Mouse (Mus musculus): ENCODE results near the gene Ccng2.

The Ccng2 gene

DNA sequence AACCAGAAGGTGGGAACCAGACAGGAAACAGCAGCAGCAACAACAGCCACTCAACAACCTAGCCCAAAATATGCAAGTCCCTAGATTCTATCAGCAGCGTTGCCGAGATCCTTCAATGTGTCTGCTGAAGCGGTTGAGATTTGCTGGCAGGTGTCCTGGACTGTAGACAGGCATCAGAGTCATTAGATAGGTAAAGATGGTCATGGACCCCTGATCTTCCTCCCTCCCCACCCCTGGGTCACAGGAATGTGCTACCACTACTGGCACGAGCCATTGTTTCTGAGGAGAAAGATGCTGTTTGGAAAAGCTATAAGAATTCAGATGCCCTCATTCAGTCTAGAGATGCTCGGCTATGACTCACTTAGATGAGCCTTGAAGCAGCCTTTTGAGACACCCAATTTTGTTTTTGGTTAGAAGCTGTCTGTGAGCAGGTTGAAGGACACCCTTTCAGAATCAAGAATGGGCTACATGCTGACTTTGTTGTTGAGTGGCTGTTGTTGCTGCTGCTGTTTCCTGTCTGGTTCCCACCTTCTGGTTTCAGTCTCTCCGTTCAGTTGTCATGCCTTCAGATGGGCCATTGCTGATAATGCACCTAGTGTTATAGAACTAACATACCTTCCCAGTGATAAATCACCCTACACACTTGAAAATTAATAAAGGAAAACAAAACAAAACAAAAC lies 3.5 kb upstream of the Ccng2 start:
- peak; percentile 53 for DNase-seq (ENCODE audit: low read depth, low spot score)

DNA sequence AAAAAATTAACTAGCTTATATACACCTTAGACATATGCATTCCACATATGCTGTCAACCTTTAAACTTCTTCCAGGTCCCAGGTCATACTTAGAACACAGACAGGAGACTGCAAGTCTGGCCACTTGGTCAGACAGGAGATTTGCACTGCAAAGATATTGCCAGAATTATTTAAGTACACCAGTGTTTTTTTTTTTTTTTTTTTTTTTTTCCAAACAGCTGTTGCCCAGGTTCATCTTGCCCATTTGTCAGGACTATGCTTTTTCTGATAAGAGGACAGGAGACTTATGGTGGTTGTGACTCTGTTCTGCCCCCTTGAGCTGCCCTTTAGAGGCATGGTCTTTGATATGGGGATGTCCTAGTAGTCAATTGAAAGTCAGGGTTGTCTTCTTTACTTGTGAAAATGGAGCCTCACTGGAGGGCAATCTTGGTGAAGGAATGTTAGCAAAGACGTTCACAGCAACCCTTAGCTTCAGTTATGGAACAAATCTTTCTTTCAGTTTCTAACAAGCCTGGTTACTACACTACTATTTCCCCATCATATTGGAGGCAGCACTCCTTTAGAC lies 2.8 kb upstream of the Ccng2 start:
- DNase-seq (ENCODE audit: low read depth, low spot score) = peak; percentile 20

DNA sequence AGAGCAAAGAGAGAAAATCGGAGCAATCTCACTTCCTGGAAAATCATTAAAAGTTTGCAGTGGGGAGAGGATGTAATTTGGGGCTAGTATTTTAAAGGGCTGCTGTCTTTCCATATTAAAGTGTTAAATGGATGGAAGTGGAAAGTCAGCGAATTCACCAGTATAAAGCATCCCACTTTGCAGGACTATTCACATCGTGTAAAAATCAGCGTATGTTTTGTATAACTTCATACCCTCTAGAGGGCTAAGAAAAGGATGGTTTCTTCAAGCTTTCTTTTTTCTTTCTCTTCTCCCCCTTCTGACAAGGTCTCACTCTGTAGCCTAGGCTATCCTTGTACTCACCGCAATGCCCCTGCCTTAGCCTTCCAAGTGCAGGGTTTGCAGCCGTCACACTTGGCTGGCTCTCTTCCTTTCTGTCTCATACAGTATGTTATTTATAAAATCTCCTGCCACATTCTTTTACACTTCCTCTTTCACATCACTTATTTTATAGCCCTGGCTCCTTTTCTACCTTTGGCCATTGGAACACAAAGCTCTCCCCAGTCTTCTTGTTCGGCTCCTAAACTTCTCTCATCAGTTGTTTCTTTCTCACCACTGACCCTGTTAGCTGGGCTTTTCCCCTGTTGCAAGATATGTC lies 1.8 kb upstream of the Ccng2 start:
- peak; percentile 22 for DNase-seq (ENCODE audit: low read depth, low spot score)

DNA sequence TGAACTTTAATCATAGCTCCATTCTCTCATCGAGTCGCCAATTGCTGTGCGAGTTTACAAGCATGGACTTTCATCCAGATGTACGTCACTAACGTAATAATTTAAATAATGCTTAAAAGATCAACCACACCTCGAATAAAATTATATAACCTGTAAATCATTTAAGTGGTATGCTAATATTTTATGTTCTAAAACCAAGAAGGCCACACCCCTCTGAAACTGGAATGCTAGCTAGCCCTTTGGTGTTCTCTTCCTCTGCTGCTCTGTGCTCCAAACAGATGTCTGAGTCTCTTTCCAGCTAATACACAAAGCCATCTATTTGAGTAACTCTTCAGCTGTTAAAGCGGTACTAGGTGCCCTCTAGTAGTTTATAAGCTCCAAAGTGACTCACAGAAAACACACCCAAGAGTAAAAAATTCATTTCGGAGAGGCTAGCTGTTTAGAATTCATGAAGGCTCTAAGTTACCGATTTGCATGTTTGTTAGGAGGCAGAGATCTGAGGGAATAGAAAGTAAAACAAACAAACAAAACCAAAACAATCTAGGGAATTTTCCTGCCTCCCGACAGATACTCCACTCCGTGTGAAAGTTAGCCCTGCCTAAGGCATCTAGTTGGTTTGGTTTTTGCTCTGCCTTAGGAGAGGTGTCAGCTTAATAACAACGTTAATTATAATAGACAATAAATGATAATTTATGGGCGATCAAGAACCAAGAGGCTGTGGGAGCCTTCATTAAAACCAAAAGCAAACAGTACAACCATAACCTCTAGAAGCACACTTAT lies 1.1 kb upstream of the Ccng2 start:
- DNase-seq (ENCODE audit: low read depth, low spot score) = peak; percentile 19

DNA sequence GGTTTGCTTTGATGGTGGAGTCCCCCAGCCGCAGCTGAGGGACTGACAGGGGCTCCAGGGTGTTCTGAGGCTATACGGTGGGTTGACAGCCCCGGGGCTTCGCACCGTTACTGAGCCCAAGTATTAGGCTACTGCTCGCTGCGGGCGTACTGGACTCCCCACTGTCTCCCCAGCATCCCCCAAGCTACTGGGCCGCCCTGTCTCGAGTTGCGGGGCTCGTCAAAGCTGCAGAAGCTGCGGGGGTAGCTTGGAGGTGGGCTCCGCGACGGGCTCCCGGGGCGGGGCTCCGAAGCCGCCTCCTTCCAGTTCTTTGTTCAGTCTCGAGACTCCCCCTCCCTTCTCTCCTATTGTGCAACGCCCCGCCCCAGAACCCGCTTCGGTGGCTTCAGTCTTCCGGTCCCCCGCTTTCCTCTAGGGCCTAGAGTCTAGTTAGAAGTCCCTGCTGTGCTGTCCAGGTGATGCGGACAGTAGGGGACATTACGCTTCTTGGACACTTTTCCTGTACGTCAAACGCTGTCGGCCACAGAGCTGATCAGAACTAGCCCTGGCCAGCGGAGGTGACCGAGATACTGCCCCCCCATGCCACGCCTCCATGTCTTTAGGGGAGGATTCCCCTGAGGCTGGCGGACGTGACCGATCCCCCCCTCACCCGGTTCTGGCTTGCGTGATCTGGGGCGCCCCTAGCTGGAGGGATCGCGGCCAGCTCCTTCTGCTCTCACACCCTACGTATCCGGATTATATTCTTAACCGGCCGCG lies 972 bp downstream of the Ccng2 start:
- peak; percentile 92 for DNase-seq (ENCODE audit: low read depth, low spot score)

DNA sequence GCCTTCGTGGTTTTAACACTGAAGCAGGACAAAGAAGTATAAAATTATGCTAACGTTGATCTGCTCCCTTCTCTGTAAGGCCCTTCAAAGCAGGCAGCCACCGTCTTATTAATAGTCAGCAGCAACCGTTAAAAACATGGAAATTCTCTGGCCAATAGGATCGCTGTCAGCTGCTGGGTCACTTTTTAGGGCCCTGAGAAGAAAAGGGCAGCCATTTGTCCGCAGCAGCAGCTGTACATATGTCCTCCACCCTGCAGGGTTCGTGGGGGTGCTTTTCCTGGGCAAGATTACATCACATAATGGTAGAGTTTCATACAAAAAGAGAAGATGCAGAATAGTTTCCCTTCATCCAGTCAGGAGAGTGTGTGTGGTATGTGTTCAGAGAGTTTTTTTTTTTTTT lies 3.0 kb downstream of the Ccng2 start:
- DNase-seq (ENCODE audit: low read depth, low spot score) = peak; percentile 7

DNA sequence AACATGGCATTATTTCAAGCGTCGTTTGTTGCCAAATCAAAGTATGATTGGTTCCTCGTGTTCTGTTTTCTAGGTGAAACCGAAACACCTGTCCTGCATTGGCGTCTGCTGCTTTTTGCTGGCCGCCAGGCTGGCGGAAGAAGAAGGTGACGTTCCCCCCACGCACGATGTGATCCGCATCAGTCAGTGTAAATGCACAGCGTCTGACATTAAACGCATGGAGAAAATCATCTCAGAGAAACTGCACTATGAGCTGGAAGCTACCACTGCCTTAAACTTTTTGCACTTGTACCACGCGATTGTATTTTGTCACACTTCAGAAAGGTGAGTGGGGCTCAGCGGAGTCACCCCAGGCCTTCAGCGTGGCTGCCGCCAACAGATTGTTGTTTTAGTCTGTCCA lies 3.7 kb downstream of the Ccng2 start:
- peak; percentile 17 for DNase-seq (ENCODE audit: low read depth, low spot score)

DNA sequence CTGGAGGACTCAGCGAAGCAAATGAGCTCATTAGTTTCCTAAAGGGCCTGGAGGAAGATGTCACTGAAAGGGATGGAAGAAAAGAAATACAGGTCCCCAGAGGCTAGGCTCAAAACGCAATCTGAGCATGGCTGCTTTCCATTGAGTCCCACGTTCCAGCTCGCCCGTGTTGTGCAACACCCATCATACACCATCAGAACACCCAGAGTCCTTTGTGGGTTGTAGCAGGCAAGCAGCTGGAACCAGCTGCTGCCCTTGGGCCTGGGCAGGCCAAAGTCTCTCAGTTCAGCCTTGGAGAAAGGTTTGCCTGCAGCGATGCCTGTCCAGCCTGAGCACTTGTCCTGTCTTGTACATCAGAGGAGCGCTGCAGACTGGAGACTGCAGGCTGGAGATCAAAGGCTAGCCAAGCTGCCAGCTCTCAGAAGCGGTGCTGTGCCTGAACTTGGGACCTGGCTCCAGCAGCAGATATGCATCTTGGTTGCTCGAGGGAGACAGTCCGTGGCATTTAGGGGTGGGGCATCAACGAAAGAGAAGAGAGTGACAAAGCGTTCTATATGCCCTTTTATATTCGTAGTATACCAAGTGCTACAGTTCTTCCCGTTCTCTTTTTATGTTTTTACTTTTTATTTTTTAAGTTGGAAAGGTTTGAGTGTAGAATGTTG lies 15.5 kb downstream of the Ccng2 start:
- DNase-seq (ENCODE audit: low read depth, low spot score) = no peak

DNA sequence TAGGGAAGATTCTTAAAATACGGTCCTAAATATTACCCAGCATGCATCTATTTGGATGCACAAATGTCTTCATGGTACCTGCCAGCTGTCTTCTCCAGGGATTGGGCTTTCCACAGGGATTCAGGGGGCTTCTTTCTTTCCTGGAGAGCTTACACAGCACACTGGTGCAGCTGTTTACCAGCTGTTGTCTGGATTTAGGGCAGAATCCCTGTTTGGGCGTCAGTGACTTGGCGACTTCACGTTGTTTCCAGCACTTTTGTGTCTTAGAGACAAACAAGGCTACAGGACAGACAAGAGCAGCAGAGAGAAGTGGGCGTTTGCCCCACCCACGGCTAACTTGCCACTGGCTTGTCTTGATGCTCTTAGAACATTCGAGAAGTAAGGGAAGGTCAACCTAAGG lies 16.1 kb downstream of the Ccng2 start:
- no peak for DNase-seq (ENCODE audit: low read depth, low spot score)

DNA sequence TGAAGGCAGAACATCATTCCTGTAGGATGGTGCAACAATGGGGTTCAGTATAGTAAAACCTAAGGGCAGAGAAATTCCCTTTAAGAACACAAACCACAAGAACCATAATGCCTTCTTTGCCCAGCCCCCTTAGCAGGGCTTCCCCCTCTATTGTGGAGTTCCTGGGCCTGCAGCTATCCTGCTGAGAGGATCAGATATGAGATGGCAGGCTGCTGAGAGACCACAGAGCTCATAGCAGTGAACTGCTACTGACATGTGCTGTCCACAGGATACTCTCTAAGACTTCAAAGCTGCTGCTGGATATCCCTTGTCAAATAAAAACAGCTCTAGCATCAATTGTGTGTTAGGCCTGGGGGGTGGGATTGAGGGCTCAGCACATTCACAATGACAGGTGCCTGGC lies 21.5 kb downstream of the Ccng2 start:
- DNase-seq (ENCODE audit: low read depth, low spot score) = no peak

DNA sequence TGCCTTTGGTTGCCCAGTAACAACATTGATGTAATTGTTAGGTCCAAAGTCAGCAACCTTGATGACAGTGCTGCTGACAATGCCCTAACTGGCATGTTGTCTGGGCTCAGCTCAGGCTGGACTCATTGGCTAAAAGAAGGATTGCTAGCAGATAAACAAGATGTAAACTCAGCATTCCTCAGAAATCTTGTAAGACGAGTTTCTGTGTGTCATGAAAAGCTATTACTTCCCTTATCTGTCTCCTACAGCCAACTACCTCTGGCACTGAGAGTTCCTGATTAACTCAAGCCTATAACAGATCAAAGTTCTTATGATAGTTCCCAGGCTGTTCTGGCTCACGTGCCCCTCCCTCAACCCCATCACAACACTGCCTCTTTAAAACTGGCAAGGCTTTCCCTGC lies 23.2 kb downstream of the Ccng2 start:
- no peak for DNase-seq (ENCODE audit: low read depth, low spot score)

DNA sequence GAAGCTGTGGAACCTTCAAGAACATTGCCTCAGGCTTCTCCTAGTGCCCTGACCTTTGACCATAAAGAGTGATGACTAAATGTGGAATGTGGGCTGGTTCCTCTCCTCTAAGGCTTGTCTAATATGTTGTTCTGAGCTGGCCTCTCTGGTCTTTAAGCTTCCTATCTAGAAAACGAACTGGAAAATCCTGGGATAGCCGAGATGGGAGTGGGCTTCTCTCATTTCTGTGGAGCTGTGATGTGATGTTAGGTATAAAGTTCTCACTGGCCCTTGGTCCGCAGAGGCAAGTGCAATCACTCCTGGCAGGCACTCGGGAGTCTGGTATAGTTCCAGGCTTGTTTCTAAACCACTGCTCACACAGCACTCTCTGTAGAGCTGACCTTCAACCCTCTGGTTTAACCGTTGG lies 29.3 kb downstream of the Ccng2 start:
- DNase-seq (ENCODE audit: low read depth, low spot score) = no peak

DNA sequence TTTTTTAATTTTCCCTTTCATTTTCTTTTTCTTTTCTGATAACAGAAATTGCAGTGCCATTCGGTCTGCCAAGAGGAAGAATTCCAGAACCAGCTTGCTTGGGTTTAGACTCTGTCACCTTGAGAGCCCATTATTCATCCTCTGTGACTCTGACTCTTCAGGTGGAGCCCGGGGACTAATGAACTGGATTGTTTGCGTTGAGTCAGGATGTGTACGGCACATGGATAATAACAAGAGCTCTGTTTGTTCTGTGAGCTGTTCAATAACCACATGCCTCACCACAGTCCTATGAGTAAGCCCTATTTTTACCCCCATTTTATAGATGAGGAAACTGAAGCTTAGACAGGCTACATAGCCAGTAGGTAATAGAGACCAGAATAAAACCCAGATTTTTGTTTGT lies 29.7 kb downstream of the Ccng2 start:
- no peak for DNase-seq (ENCODE audit: low read depth, low spot score)

DNA sequence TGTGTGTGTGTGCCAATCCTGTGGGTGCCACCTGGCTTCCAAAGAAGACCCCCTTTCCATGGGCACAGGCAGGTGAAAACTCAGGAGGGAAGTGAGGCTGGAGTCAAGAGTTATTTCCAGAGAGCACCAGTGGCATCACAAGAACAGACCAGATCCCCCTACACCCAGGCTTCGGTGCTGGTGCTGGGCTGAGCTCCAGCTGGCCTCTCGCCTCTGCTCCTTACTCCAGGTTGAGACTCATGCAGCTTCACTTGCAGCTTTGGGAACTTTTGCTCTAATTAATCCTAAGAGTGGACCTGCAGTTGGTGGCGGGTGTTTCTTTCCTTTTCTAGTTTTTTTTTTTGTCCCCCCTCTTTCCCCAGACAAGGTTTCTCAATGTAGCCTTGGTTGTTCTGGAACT lies 30.3 kb downstream of the Ccng2 start:
- no peak for DNase-seq (ENCODE audit: low read depth, low spot score)

DNA sequence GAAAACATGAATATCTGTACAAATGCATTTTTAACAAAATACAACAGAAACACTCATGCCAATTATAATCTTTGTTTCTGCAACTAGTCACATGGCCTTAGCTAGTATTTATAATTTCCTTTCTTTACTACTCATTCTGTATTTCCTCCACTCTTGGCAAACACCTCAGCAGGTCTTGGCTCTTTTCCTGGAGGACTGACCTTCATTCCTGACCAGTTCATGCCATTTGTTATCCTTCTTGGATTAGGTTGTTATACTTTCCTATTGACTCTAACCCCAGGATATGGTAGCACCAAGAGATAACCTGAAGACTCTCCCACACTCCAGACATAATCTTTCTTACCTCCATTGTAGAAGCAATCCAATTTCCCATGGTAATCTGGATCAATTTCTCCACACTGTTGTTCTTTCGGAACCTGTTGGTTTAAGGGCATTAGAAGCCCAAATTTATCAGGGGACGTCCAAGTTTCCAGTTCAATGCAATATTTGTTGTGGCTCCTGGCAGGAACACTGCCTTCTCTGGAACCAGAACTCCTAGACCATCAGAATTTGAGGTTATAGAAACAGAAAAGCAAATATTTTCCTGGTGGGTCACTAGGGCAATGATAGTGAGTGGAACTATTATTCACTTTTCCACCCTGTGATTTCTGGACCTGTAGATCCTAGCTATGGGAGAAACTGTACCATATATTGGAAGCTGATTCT lies 38.2 kb downstream of the Ccng2 start:
- DNase-seq (ENCODE audit: low read depth, low spot score) = no peak

DNA sequence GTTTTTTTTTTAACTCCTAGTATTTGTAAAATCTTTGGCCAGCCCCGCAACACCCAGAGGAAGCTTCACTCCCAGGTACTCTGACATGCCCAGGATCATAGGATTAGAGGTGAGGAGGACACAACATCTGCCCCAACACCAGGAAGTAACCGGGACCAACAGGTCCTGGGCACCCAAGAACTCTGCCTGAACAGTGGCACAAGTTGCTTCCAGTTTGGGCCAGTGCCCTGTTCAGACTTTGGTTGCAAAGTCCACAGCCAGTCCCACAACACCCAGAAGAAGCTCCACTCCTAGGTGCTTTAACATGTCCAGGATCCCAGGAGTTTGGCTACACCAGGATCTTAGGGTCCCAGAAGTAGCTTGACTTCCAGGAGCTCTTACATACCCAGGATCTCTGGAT lies 41.9 kb downstream of the Ccng2 start:
- no peak for DNase-seq (ENCODE audit: low read depth, low spot score)

DNA sequence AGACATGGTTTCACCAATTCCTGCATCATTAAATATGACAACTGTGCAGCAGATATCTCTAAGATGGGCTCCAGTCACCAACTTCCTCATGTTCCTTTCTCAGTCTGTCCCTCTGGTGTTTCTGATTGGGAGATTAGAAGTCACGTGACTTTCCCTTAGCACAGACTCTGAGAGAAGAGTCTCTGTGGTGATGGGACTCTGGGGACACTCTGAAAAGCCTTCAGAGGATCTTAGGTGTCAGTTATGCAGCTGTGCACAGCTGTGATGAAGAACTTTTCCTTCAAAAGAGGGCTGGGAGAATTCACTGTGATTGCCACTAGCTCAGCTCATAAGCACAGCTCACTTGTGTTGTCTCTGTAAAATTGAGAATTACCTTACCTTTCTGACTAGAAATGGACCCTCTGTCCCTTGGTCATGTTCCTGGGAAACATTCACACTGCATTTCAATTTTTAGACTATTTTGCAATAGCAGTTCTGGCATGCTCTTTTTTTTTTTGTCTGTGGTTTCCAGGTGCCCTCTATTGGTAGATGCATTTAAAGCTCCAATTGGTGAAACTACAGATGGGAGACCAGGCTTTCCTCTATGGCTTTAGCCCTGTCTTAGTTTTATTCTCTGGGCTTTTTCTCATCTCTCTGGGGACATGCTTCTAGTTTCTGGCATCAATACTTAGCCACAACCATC lies 56.4 kb downstream of the Ccng2 start:
- peak; percentile 24 for DNase-seq (ENCODE audit: low read depth, low spot score)

Data from CD4-positive helper T cell, adult 2 months (primary cell).